Mouse (Mus musculus): ENCODE data around the gene Nlrp4a. TPM values are rescaled to one million over a fixed set of nuclear protein-coding genes. Genes with fewer than 3 reads are reported as not detected.
"Not testable (repeated sequence)": the region's sequence is repeated elsewhere in the genome, so short reads cannot be mapped to it uniquely, and the experiment has no call there.

Gene Nlrp4a
- total RNA-seq (2021) = not detected

DNA sequence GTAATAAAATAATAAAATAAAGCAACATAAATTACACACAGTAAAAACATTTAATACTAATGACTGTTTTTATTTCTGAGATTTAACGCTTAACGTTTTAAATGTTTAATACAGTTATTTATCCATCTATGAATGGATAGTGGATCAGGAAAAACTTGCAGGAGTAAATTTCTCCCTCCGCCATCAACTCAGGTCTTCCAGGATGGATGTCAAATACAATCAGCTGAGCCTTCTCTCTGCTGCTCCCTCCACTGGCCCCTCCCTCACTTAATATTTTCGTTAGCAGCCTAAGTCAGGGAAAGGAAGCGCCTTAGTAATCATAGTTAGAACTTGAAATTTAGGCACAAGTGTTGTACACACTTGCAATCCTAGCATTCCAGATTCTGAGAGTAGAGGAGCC is at the start of gene Nlrp4a:
TSS of gene Nlrp4a (plus strand) at position 301 of the 400 bp plus-strand sequence.
- DNase-seq (ENCODE audit: low spot score in 2 of 2) = no peak
- intact Hi-C loops (cut with DNase I) = no loop called here

DNA sequence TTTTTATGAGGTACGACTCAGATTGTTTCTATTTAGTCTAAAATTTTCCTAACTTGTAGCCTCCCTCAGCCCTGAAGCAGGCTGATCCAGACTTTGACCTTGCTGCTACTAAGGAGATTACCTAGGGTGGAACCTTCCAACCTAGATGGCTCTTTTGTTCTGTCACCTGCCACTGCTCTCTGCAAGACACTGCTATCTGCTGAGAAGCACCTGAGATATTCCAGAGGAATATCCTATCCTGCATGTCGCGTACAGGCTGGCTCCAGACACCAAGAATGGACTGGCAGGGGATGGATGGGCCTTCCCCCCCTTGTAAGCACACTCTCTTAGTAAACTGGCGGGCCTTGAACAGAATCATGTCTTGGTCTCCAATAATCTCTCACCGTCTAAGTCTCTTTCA is 48.2 kb upstream of the Nlrp4a start:
- intact Hi-C loops (cut with DNase I); DNase-seq (ENCODE audit: low spot score in 2 of 2): not testable (repeated sequence)

DNA sequence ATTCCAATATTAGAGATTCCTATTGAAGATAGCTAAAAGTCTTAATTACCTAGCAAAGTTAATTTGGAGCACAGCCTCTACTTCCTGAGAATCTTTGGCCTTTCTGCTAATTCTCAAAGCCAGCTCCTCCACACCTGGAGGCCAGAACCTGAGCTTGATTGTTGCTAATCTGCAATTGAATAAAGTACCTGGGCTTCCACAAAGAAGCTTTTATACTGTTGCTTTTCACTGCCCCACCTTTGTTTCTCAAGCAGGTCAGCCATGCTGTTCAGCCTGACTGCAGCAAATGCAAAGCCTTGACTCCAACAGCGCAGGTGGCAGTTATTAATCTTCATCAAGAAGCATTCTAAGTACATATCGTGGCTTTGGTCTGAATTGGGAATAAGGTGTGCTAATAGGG is 43.8 kb upstream of the Nlrp4a start:
- intact Hi-C loops (cut with DNase I); DNase-seq (ENCODE audit: low spot score in 2 of 2): not testable (repeated sequence)

DNA sequence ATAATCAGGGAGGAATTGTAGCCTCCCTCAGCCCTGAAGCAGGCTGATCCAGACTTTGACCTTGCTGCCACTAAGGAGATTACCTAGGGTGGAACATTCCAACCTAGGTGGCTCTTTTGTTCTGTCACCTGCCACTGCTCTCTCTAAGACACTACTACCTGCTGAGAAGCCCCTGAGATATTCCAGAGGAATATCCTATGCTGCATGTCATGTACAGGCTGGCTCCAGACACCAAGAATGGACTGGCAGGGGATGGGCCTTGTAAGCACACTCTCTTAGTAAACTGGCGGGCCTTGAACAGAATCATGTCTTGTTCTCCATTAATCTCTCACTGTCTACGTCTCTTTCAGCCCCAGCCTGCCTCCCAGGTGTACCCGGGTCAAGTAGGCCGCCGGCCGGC is 43.1 kb upstream of the Nlrp4a start:
- DNase-seq (ENCODE audit: low spot score in 2 of 2); intact Hi-C loops (cut with DNase I): not testable (repeated sequence)

DNA sequence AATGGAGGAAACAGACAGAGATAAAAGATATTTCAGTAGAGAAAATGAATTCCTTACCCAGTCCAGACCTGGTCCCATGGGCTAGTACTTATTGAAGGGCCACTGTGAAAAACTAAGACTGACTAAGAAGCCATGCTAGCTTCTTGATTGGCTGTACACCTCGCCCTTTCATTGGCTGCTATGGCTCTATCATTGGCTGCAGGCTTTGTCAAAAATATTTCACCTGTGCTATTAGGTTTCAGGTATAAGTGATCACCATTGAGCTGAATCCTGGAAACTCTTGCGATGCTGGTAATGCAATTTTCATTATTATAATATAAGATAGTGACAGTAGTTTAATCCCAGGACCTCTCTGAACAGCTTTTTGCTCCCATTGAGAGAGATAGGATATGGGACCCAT is 31.3 kb upstream of the Nlrp4a start, which contains the start of gene Nlrp9c:
TSS of gene Nlrp9c (minus strand) at position 101 of the 400 bp plus-strand sequence.
- intact Hi-C loops (cut with DNase I); DNase-seq (ENCODE audit: low spot score in 2 of 2): not testable (repeated sequence)

DNA sequence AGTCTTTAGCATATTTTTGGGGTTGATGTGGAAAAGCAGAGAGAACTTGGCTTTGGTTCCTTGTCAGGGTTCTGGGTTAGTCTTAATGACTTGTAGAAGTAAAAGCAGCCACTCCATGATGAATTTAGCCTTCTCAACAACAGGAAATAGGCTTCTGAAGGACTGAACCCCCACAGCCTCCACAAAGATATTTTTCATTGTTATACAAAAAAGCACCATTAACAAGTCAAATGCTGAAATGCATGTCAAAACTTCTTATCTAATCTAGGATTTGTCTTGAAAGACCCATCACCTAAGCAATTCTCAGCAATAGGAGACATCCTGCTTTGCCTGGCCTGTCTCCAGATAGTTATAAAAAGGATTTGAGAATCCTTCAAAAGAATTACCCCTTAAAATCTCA is 41.8 kb downstream of the Nlrp4a start:
- intact Hi-C loops (cut with DNase I) = no loop called here
- DNase-seq (ENCODE audit: low spot score in 2 of 2) = no peak

DNA sequence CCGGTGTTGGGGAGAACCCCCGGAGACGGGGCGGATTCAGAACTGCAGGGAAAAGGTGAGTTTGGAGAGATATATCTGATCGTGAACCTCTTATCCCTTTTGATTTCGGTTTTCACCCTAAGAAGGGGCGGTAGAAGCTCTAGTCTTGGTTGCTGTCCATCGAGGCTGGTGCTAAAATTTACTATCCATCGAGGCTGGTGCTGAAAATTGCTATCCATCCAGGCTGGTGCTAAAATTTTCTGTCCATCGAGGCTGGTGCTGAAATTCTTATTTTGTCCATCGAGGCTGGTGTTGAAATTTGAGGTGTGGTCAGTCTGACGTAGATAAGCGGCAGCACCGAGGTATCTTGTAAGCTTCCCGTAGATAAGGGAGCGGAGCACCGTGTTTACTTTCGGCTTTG is 54.6 kb downstream of the Nlrp4a start:
- DNase-seq (ENCODE audit: low spot score in 2 of 2); intact Hi-C loops (cut with DNase I): not testable (repeated sequence)

Other genes starting within 250 kb of the Nlrp4a start
- gene Vmn1r184, start 174.8 kb upstream of the Nlrp4a start, total RNA-seq (2021) = not detected
- not detected for gene Cyp2a4, start 127.9 kb upstream of the Nlrp4a start, total RNA-seq (2021)
- not detected for gene Nlrp9c, start 31.4 kb upstream of the Nlrp4a start, total RNA-seq (2021)
- not detected for gene Nlrp9a, start 99.9 kb downstream of the Nlrp4a start, total RNA-seq (2021)
- gene Vmn1r185, start 183.4 kb downstream of the Nlrp4a start, total RNA-seq (2021) = not detected